Mouse (Mus musculus) c-Kit-positive CD71-negative TER-119-negative erythroid progenitor cells, embryonic 14.5 days (primary cell): ENCODE measurements around the gene Arhgef11.
"Not testable (repeated sequence)": the region's sequence is repeated elsewhere in the genome, so short reads cannot be mapped to it uniquely, and the experiment has no call there.

Source experiments
- DNase-seq: peaks from one replicate; pipeline ENCODE4 v3.0.0-alpha.2; 2013; ENCODE audit warnings: low read depth

Arhgef11 gene

DNA sequence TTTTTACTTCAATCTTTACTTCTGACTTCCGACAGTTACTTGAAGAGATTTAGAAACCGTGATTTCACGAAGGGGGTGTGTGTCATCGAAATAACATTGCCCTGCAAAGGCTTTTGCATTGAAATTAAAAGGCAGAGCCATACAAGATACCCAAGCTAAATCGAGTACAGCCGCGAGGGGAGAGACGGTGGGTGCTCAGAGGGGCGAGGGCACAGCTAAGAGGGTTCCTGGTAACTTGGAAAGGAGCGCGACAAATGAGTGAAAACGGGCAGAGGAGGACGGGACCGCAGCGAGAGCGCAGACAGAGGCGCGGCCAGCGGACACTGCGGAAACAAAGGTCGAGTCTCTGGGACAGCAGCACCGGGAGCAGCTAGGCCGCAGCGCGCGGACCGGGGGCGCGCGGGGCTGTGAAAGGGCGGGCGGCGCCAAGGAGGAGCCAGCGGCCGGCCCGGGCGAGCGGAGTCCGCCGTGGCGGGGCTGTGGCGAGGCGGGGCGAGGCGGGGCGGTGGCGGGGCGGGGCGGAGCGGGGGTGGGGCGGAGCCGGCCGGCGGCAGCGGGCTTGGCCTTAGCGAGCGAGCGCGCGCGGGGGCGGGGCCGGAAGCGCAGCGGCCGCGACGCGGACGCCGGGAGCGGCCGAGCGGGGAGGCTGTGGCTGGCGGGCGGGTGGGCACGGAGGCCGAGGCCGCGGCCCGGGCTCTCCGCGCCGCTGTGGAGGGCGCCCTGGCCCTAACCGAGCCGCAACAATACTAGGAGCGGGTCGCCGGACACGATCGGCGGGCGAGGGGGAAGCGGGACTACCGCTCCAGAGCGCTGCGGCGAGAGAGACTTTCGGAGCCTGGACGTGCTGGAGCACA lies at the start of gene Arhgef11:
Gene Arhgef11 (plus strand): TSS at position 603 of the 854 bp plus-strand sequence.
- peak; percentile 48 for DNase-seq

DNA sequence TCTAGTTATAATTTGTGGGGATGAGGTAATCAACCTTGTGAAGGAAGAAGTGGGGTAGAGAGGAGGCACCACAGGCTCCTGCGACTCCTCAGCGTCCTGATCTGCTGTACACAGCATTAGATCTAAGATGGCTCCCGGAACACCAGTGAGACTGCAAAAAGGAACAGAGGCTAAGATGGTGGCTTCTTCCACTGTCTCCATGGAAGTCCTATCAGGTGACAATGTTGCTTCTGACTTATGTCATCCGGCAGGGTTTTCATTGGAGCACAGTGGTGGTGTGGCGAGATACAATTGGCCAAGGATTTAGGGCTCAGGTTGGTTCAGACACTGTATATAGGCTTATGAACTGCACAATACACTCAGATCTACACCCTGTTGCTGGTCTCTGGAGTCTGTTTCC lies 48.7 kb upstream of the Arhgef11 start:
- DNase-seq: no peak

DNA sequence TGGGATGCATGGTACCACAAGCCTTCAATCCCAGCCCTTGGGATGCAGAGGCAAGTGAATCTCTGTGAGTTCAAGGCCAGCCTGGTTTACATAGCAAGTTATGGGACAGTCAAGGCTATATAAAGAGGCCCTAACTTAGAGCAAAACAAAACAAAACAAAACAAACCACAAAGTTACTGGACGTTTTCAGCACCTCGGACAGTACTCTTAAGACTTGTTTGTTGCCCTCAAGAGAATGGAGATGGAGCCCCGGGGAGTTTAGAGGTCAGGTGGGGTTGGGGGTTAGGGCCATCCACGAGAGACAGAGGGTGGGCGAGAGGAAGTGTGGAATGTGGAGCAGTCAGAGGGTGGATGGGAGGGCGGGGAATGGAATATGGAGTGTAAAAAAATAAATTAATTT lies 41.6 kb upstream of the Arhgef11 start:
- DNase-seq: peak; percentile 38

DNA sequence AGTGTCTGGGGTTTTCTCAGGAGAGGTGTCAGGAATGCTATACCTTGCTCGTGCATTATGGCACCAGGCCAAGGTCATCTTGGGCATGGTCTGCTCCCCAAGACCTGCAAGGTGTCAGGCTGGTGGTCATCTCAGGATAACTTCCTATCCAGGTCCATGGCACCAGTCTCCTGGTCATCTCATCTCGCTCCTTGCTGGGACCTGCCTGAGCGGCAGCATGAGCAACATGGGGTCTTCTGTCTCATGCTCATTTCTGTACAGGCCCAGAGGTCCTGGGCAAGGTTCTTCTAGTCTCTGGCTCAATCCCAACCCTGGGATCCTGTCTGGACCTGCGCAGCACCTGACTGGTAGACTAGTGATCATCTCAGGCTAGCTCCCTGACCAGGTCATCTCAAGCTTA lies 35.1 kb upstream of the Arhgef11 start:
- no peak for DNase-seq

DNA sequence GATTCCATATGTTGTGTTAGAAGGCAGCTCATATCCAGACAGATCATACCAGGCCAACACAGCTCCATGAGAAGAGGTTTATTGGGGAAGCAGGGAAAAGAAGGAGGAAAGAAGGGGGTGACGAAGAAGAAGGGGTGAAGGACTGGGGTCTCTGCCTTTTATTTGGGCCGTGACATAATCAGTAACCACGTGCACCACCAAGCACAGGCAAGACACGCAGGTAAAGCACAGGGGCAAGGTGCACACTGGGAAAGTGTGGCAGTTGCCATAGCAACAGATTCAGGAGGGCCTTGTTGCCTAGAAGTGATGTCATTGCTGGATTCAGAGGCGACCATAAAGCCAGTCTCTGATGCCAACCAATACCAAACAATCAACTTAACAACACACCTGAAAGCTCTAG lies 23.6 kb upstream of the Arhgef11 start:
- no peak for DNase-seq

DNA sequence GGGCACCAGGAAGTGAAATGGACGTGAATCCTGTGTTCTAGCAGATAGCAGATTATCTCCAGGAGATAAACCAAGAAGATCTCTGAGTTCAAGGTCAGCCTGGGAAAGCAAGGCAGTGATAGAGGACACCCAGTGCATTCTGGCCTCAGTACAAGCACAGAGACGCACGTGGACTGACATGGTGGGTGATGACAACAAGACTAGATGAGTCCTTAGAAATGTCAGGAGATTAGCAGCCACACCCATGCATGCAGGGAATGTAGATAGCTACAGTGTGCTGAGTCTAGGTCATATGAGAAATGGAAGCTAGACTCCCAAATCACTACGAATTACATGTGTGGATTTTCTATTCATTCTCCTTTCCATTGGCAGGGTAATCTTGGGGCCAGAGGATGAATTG lies 22.0 kb upstream of the Arhgef11 start:
- DNase-seq: not testable (repeated sequence)

DNA sequence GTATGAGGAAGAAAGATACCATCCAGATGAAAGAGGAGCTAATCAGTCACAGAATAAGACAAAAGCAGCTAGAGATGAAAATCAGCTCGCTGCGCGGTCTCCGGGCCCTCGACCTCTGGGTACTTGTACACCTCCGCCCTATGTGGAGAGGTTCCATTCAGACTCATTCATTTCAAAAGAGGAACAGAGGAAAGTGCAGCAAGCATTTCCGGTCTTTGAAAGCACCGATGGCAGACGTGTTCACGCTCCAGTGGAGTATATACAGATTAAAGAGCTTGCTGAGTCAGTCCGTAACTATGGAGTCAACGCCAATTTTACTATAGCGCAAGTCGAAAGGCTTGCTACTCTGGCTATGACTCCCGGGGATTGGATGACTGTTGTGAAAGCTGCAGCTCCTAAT lies 16.3 kb upstream of the Arhgef11 start:
- not testable (repeated sequence) for DNase-seq

DNA sequence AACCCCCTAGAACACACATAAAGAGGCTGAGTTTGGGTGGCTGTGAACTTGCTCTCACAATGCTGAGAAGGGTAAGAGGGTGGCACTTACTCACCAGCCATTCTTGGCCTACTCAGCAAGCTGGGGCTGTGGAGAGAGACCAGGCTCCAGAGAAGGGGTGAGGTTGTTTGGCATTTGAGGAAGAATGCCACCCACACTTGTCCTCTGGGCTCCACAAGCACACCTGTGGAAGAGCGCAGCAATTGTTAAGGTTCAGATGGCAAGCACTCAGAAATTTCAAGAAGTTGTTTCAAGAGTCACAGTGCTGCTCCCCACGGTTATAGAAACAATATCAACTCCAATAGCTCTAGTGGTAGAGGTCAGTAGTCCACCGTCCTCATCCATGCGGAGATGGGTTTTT lies 1.0 kb upstream of the Arhgef11 start:
- DNase-seq: no peak

DNA sequence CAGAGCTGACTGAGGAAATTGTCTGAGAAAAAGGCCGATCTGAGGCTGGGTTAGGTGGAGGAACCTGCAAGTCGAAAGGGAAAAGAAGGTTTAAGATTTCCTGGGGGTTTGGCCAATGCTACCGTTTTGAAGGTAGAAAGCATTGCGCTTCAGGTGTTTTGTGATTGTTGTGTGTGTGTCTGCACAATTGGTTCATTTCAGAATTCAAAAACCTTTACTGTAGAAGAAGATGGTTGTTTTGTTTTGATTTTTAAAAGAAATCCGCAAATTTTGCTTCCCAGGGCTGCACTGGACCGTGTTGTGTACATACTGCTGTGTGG lies 412 bp downstream of the Arhgef11 start:
- DNase-seq: no peak

DNA sequence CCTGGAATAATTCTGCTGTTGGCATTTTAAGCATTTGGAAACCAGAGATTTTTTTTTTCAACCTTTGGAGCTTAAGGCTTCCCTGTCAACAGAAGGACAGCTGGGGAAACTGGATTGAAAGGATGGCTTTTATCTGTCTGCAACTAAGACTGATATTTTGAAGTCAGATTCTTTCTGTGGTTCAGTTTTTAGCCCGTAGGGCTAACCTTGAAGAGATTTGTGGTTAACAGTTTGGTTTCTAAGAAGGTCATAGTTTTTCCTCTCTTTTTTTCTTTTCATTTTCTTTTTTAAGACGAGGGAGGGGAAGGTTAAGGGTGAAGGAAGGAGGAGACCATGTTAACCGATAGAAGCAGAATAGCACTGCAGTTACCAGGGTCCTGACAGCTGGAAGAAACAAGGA lies 881 bp downstream of the Arhgef11 start:
- no peak for DNase-seq

DNA sequence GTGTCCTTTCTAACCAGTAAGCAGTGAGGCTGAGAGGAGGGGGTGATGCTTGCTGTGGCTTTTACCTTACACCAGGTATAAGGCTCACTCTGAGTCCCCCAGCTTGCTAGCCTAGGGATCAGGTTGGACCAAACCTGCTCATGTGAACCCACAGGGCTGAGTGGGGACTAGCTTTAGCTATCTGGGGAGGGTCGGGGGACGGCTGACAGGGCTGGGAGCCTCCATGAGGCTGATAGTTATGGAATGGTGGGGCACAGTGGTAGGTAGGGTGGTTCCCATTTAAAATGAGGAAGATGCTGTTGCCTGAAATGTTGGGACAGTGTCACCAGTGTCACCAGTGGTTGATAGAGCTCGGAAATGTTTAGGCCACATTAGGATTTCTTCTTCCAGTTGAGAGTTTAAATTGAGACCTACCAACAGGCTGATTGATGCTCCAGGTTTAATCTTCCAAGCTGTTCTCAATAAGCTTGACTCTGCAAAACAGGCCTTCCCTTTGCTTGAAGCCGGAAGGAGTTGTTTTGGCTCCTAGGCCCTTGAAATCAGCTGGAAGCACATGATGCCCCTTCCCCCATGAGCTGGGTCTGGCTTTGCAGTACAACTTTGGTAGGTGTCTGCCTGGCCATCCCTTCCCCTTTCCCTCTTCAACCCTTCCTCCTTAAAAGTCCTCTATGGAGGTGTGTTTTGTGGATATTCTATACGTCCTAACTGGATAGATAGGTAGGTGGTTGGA lies 1.8 kb downstream of the Arhgef11 start:
- no peak for DNase-seq

DNA sequence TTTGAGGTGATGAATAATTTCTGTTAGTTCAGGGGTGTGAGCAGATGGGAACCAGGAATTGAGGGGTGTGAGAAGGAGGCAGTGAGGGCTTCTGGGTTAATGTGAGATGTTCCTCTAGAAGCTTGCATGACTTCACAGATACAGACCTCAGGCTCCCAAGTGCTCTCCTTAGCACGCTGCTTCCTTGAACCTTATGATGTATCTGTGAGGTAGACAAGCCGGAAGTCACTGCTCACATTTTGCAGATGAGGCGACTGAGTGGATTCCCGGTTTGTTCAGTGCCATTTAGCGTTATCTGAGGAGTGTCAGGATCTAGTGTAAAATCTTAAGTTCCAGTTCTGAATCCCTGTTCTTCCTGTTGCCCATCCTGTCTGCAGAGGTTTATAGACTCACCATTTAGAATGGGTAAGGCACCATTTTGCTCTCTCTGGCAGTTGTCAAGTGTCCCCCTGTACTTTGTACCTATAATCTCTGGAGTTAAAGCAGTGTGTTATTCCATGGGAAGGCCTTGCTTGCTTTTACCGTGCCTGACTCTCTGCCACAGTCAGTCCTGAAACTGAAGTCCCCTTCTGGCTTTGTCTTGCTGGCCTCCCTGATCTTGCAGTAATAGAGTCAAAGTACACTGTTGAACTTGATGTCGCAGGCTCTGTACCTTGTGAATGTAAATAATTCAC lies 3.0 kb downstream of the Arhgef11 start:
- no peak for DNase-seq

DNA sequence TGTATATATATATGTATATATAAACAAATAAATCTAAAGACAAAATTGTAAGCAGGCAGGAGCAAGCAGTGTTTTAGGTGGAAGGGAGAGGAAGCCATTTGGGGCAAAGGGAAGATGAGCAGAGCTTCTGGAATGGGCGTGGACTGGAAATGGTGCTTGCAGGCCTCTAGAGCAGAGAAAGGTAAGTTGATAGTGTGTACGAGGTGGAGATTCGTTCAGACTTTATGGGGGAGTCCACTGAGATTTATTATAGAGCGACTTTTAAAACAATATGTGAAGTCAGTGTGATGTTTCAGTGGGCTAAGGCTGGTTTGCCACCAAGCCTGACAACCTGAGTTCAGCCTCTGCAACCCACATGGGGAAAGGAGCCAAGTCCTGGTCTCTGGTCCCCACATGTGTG lies 7.5 kb downstream of the Arhgef11 start:
- DNase-seq: no peak

DNA sequence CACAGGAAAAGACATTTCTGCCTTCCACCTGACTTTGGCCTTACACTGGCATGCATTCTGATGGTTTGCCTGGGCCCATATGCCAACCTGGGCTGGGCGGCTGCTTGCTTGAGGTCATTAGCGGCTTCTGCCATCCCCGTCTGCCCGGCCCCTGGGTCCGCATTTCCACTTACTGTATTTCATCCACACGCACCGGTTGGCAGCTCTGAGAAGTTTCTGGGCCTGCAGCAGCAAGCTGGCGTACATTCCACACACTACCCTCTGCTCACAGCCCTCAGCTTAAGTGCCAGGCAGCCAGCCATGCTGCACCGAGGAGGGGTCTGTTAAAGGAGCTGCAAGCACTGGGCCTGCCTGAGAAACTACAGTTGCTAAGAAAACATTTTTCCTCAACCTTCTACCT lies 13.5 kb downstream of the Arhgef11 start:
- DNase-seq: no peak

DNA sequence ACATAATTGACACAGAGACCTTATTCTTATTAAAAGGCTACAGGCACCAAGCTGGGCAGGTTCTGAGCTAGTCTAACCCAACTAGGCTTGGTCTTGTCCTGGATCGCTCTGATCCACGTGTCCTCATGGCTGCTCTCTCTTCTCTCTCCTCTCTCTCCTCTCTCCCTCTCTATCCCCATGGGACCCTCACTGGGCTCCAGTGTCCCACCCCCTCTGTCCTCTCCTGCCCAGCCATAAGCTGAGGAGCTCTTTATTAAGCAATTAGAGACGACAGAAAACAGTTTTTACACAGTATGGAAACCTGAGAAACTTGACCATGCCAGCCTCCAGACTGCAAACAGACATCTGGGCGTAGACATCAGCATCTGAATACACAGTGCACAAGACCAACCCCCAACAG lies 14.0 kb downstream of the Arhgef11 start:
- no peak for DNase-seq

DNA sequence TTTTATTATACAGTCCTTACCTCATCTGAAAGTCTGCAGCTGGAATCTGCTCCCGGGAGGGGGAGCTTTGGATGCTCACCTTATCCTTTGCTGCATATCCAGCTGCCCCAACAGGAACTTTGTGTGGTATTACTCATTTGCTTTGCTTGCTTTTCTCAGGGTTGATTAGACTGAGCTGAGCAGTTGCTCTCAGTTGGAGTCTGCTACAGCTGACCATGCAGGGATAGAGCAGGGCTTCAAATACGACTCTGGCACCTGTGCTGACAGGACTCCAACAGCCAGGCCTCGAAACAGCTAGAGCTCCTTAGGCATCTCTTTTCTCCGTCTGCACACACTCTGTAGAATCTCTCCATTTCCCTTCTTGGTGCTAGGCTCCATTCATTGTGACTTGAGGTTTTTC lies 18.2 kb downstream of the Arhgef11 start:
- no peak for DNase-seq

DNA sequence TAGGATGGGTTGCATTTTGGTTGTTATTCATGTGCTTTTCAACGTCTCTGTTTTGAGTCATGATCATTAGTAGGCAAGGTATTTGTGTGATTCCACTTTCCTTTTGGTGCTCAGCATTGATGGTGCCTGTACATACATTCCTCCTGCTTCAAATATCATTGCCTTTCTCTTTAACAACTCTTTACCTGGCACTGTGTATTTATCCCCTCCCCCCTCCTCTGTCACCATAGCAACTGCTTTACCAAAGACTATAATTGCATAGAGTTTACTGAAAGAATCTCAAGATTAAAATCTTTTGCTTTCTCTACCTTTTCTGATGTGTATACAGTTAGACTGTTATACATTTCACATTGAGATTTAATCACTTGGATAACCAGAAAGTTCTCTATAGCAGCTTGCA lies 26.1 kb downstream of the Arhgef11 start:
- DNase-seq: no peak

DNA sequence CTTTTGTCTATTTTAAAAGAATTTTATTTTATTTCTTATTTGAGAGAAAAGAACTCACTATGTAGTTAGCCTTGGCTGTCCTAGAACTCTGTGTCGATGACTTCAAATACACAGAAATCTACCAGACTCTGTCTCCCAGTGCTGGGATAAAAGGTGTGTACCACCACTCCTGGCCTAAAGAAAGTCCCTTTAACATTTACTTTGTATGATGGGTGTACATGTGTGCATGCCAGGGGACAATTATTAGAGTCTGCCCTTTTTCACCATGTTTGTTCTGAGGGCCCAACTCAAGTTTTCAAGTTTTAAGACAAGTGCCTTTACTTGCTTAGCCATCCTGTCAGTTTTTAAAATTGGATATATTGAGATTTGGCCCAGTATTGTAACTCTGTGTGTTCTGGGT lies 28.8 kb downstream of the Arhgef11 start:
- no peak for DNase-seq

DNA sequence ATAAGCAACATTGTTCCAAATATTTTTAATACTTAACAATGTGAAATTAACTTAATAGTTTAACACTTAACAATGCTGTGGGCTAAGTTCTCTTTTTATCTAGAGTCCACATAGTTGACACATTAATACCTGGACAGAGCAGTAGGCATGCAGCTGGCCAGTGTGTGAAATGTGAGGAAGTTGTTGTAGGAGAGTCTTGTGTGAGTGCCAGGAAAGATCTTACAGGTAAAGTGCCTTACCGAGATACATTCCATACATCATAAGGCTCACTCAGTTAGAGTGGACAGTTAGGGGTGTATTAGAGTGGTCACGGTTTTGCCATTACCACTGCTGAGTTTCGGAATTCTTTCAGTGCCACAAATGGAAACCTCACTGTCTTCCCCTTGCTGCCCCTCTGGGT lies 31.7 kb downstream of the Arhgef11 start:
- DNase-seq: no peak

DNA sequence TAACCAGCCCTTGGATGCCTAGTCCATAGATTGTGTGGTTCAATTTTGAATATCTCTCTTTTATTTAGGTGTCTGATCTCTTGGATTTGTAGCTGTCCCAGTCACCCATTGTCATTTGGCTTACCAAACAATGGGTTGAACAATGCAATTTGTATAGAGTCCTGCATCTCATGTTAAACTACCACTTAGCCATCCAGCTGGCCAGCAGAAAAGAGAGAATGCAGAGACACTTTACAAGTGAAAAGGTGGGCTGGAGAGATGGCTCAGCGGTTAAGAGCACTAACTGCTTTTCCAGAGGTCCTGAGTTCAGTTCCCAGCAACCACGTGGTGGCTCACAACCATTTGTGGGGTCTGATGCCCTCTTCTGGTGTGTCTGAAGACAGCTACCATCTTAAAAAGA lies 41.0 kb downstream of the Arhgef11 start:
- DNase-seq: no peak

DNA sequence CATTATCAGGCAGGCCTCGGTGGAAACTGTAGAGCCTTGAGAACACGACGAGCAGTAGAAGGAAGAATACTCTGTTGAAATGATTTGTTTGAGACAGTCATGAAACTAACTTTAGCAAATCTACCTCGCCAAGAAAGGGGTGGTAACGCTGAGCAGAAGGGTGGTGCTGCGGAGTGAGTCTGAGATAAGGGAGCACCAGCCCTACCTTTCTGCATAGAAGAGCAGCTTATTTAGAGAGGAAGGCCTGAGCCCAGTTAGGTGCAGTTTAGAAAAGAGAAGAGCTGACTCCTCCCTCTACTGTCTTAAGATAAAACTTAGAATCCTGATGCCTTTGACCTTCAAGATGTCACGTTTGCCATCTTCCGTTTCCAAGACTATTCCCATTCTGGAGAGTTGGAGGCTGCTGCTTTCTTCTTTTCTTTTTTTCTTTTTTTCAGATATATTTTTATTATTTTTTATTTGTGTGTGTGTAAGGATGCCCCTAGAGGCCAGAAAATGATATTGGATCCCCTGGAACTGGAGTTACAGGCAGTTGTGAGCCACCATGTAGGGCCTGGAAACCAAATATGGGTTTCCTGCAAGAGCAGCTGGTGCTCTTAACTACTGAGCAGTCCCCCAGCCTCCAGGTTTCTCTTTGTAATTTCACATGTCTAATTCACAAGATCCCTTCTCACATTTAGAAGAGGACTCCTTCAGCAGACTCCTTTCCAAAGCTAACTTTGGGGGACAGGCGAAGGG lies 42.5 kb downstream of the Arhgef11 start:
- DNase-seq: no peak

DNA sequence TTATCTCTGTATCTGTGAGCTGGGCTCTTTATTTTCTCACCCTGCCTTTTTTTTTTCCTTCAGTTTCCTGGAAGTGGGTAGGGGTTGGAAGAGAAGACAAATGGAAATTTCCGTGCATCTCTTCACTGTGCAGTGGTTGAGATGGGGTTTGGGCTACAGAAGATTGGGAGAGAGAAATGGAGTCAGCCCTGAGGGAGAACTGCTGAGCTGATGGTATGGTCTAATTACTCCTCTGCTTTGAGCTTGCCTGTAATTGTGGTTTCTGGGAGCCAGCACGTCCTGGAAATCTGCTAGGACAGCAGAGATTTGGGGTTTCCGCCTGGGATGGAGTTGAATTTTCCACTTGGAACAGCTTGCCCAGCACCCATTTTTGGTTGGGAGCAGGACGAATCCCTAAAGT lies 43.1 kb downstream of the Arhgef11 start:
- no peak for DNase-seq
